8 mouse cellular contexts compared by ENCODE assay signal in the genomic region with DNA sequence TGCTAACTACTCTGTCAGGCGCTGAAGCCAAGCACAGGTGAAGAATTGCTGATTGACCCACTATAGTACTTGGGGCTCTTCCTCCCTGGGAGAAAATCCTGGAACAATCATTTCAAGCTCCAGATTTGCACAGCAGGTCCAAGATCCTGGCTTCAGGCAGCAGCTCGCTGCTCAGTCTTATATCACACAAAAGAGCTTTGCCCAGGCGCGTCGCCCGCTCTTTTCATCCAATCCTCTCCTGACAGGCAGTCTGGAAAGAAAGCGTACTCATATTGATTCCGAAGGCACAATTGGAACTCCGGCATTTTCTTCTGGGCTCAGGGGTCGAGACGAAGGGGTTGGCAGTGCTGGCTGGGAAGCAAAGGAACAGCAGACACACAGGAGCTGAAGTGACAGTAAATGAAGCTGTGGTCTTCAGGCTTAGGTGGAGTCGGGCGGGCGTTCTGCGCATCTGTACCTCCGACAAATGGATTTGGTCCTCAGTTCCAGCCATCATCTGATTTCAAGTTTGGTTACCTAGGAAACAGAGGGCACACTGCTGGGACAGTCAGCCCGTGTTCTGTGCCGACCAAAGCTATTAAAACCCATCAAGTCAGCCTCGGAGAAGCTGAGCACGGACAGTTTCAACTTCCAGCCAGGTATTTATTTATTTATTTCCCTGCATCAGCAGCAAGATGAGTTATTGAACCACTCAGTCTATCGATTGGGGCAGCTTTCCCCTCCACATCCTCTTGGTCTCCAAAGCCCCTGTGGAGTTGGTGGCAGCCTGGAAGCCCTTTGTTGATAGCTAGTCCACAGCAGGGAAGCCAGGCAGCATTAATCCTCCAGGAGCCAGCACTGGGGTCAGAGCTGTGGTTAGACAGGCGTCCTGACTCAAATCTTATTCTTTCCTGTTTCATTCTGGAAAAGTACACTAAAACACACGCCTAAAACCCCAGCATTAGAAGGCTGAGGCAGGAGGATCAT.
DNase-seq lines count a peak whose midpoint lies in the region; ATAC-seq and TF ChIP-seq lines count a peak whose summit lies in the region.

No protein-coding gene starts in this region.

- H3K27ac ChIP-seq in forebrain, embryonic 16.5 days (ENCODE audit: low read length): peak overlapping the region; percentile 85
- no peak overlapping the region for H3K27ac ChIP-seq in olfactory bulb, adult 2 months (ENCODE audit: insufficient read depth, low read depth, low read length)

- peaks cover 12% of the 10 kb centered on the region for H3K4me1 ChIP-seq in forebrain, embryonic 16.5 days (replicated peaks; ENCODE audit: control insufficient read depth, insufficient read depth, low read length)
- H3K4me1 ChIP-seq in olfactory bulb, adult 2 months (ENCODE audit: control insufficient read depth, insufficient read depth, low read length): no peaks in the 10 kb centered on the region; the same call in 1 of the 2 replicates

- no peaks in the 10 kb centered on the region for H3K9me3 ChIP-seq in forebrain, embryonic 16.5 days (ENCODE audit: control insufficient read depth, low read length)

- peak overlapping the region; percentile 59 for H3K9ac ChIP-seq in forebrain, embryonic 16.5 days (replicated peaks; ENCODE audit: low read depth, low read length)

- H3K4me2 ChIP-seq in forebrain, embryonic 16.5 days (ENCODE audit: low read length): peak overlapping the region; percentile 62

- WGBS in forebrain, embryonic 16.5 days: 11% methylated on average over 23 of the region's 23 CpGs
- 21% methylated on average over 23 of the region's 23 CpGs for WGBS in olfactory bulb, adult 2 months

- DNase-seq in cerebellum, adult 8-10 months: peak; percentile 23
- peak; percentile 26 to 34 for DNase-seq in layer of hippocampus, postnatal 36 days
- no peak for DNase-seq in heart, adult 9 months (ENCODE audit: low spot score in 2 of 2)
- no peak for DNase-seq in testis, postnatal 10 days (ENCODE audit: low spot score)
- no peak for DNase-seq in ovary, postnatal 36 days (ENCODE audit: low spot score)
- no peak for DNase-seq in kidney, adult 9 months

- H3K4me3 ChIP-seq in forebrain, embryonic 16.5 days (replicated peaks; ENCODE audit: low read length): peak overlapping the region; percentile 44
- H3K4me3 ChIP-seq in olfactory bulb, adult 2 months (ENCODE audit: insufficient read depth, low read depth, low read length): peak overlapping the region; percentile 12; the same call in 1 of the 2 replicates

- H3K27me3 ChIP-seq in forebrain, embryonic 16.5 days (replicated peaks; ENCODE audit: control insufficient read depth, insufficient read depth, low read length): no peaks in the 10 kb centered on the region

- no peak for TF ChIP-seq POLR2A in olfactory bulb, adult 2 months (IDR thresholded peaks at IDR 0.05; ENCODE audit: insufficient read depth, low read depth, low read length)

- no peak for TF ChIP-seq CTCF in olfactory bulb, adult 2 months (IDR thresholded peaks at IDR 0.05; ENCODE audit: insufficient read depth, low read depth, low read length)

- ATAC-seq in forebrain, embryonic 16.5 days: peak; percentile 92

- H3K36me3 ChIP-seq in forebrain, embryonic 16.5 days (ENCODE audit: control insufficient read depth, insufficient read depth): no peaks in the 10 kb centered on the region

Comparison
In these comparisons a context has a peak if more than half of its experiments do, and no peak if none do; other contexts are left out.
1. DNase-seq: peak in cerebellum, adult 8-10 months (single experiment) and layer of hippocampus, postnatal 36 days (2 of 2); none in heart, adult 9 months (0 of 2), testis, postnatal 10 days (single experiment), ovary, postnatal 36 days (single experiment) and kidney, adult 9 months (single experiment).